Mouse (Mus musculus): ENCODE results near the gene Snapc4. TPM values are rescaled to one million over a fixed set of nuclear protein-coding genes. Genes with fewer than 3 reads are reported as not detected.
"Not testable (repeated sequence)": the region's sequence is repeated elsewhere in the genome, so short reads cannot be mapped to it uniquely, and the experiment has no call there.

The Snapc4 gene
- polyA plus RNA-seq, 1 experiment = not detected

- TF ChIP-seq CTCF (IDR thresholded peaks at IDR 0.05; ENCODE audit: insufficient read depth, low read depth, low read length) (no peak), POLR2A (IDR thresholded peaks at IDR 0.05; ENCODE audit: insufficient read depth, low read depth, low read length) (no peak)
- H3K4me3 ChIP-seq (ENCODE audit: insufficient read depth, low read depth, low read length) = no peak overlapping the region
- no peak overlapping the region for H3K27ac ChIP-seq (ENCODE audit: insufficient read depth, low read depth, low read length)
- peaks cover 15% of the 10 kb centered on the region for H3K4me1 ChIP-seq (ENCODE audit: control insufficient read depth, insufficient read depth, low read length)
- 78% methylated on average over 3 of the region's 3 CpGs for WGBS
These were observed 10.5 kb upstream of the Snapc4 start for GRCm38 (mm10) chr2:26390954-26391353.

GRCm38 (mm10) chr2:26389154-26389690 is 8.8 kb upstream of the Snapc4 start, which contains the start of the genes Entr1 and Pmpca:
Gene Entr1, minus strand, starts transcription at chr2:26389316.
Gene Pmpca, plus strand, starts transcription at chr2:26389339.
- H3K4me3 ChIP-seq (ENCODE audit: insufficient read depth, low read depth, low read length) = peak within 1 kb of the TSS; percentile 73
- under 1% methylated on average over 58 of the region's 60 CpGs for WGBS
- no peak for TF ChIP-seq CTCF (IDR thresholded peaks at IDR 0.05; ENCODE audit: insufficient read depth, low read depth, low read length)
- TF ChIP-seq POLR2A (IDR thresholded peaks at IDR 0.05; ENCODE audit: insufficient read depth, low read depth, low read length) = peak; percentile 87

GRCm38 (mm10) chr2:26388682-26389153 is 8.3 kb upstream of the Snapc4 start:
- no peak overlapping the region for H3K27ac ChIP-seq (ENCODE audit: insufficient read depth, low read depth, low read length)

More at GRCm38 (mm10) chr2:26389154-26389690, 8.8 kb upstream of the Snapc4 start, which contains the start of the genes Entr1 and Pmpca:
- Histone ChIP-seq H3K27ac (ENCODE audit: insufficient read depth, low read depth, low read length) (no peak within 1 kb of the TSS), H3K4me1 (ENCODE audit: control insufficient read depth, insufficient read depth, low read length) (peaks cover 15% of the 10 kb centered on the region)

GRCm38 (mm10) chr2:26387713-26388112 is 7.3 kb upstream of the Snapc4 start:
- WGBS = 80% methylated on average over 3 of the region's 3 CpGs
- Histone ChIP-seq H3K4me1 (ENCODE audit: control insufficient read depth, insufficient read depth, low read length) (peaks cover 15% of the 10 kb centered on the region), H3K4me3 (ENCODE audit: insufficient read depth, low read depth, low read length) (no peak overlapping the region), H3K27ac (ENCODE audit: insufficient read depth, low read depth, low read length) (no peak overlapping the region)
- no peak for TF ChIP-seq POLR2A (IDR thresholded peaks at IDR 0.05; ENCODE audit: insufficient read depth, low read depth, low read length)
- TF ChIP-seq CTCF (IDR thresholded peaks at IDR 0.05; ENCODE audit: insufficient read depth, low read depth, low read length) = no peak

More at GRCm38 (mm10) chr2:26388682-26389153, 8.3 kb upstream of the Snapc4 start:
- peak overlapping the region; percentile 73 for H3K4me3 ChIP-seq (ENCODE audit: insufficient read depth, low read depth, low read length)
- TF ChIP-seq POLR2A (IDR thresholded peaks at IDR 0.05; ENCODE audit: insufficient read depth, low read depth, low read length) (no peak), CTCF (IDR thresholded peaks at IDR 0.05; ENCODE audit: insufficient read depth, low read depth, low read length) (no peak)
- H3K4me1 ChIP-seq (ENCODE audit: control insufficient read depth, insufficient read depth, low read length) = peaks cover 15% of the 10 kb centered on the region
- WGBS = under 1% methylated on average over 45 of the region's 45 CpGs

- 32% methylated on average over 6 of the region's 6 CpGs for WGBS
These were observed 418 bp upstream of the Snapc4 start for GRCm38 (mm10) chr2:26380871-26381270.

GRCm38 (mm10) chr2:26372396-26372795 is 8.1 kb downstream of the Snapc4 start:
- no peak overlapping the region for H3K27ac ChIP-seq (ENCODE audit: insufficient read depth, low read depth, low read length)
- TF ChIP-seq CTCF (IDR thresholded peaks at IDR 0.05; ENCODE audit: insufficient read depth, low read depth, low read length) (no peak), POLR2A (IDR thresholded peaks at IDR 0.05; ENCODE audit: insufficient read depth, low read depth, low read length) (no peak)
- H3K4me1 ChIP-seq (ENCODE audit: control insufficient read depth, insufficient read depth, low read length) = no peaks in the 10 kb centered on the region
- WGBS = 94% methylated on average over 8 of the region's 8 CpGs
- H3K4me3 ChIP-seq (ENCODE audit: insufficient read depth, low read depth, low read length) = no peak overlapping the region

More at GRCm38 (mm10) chr2:26380871-26381270, 418 bp upstream of the Snapc4 start:
- H3K4me3 ChIP-seq (ENCODE audit: insufficient read depth, low read depth, low read length) = peak overlapping the region; percentile 58
- H3K27ac ChIP-seq (ENCODE audit: insufficient read depth, low read depth, low read length); H3K4me1 ChIP-seq (ENCODE audit: control insufficient read depth, insufficient read depth, low read length): not testable (repeated sequence)

- no peak overlapping the region for H3K27ac ChIP-seq (ENCODE audit: insufficient read depth, low read depth, low read length)
- H3K4me1 ChIP-seq (ENCODE audit: control insufficient read depth, insufficient read depth, low read length) = no peaks in the 10 kb centered on the region
- TF ChIP-seq POLR2A (IDR thresholded peaks at IDR 0.05; ENCODE audit: insufficient read depth, low read depth, low read length) (no peak), CTCF (IDR thresholded peaks at IDR 0.05; ENCODE audit: insufficient read depth, low read depth, low read length) (no peak)
- 75% methylated on average over 1 of the region's 1 CpGs for WGBS
- H3K4me3 ChIP-seq (ENCODE audit: insufficient read depth, low read depth, low read length) = no peak overlapping the region
These were observed 11.9 kb downstream of the Snapc4 start for GRCm38 (mm10) chr2:26368572-26368971.

GRCm38 (mm10) chr2:26367911-26368310 is 12.5 kb downstream of the Snapc4 start:
- TF ChIP-seq POLR2A (IDR thresholded peaks at IDR 0.05; ENCODE audit: insufficient read depth, low read depth, low read length) = no peak
- TF ChIP-seq CTCF (IDR thresholded peaks at IDR 0.05; ENCODE audit: insufficient read depth, low read depth, low read length) = no peak
- WGBS = 94% methylated on average over 6 of the region's 6 CpGs

GRCm38 (mm10) chr2:26364738-26365465 is 15.6 kb downstream of the Snapc4 start:
- TF ChIP-seq CTCF (IDR thresholded peaks at IDR 0.05; ENCODE audit: insufficient read depth, low read depth, low read length) (no peak), POLR2A (IDR thresholded peaks at IDR 0.05; ENCODE audit: insufficient read depth, low read depth, low read length) (no peak)
- H3K27ac ChIP-seq (ENCODE audit: insufficient read depth, low read depth, low read length) = no peak overlapping the region
- 54% methylated on average over 10 of the region's 10 CpGs for WGBS
- H3K4me3 ChIP-seq (ENCODE audit: insufficient read depth, low read depth, low read length) = no peak overlapping the region
- peaks cover 6% of the 10 kb centered on the region for H3K4me1 ChIP-seq (ENCODE audit: control insufficient read depth, insufficient read depth, low read length)

More at GRCm38 (mm10) chr2:26367911-26368310, 12.5 kb downstream of the Snapc4 start:
- no peak overlapping the region for H3K27ac ChIP-seq (ENCODE audit: insufficient read depth, low read depth, low read length)
- H3K4me3 ChIP-seq (ENCODE audit: insufficient read depth, low read depth, low read length) = no peak overlapping the region
- H3K4me1 ChIP-seq (ENCODE audit: control insufficient read depth, insufficient read depth, low read length) = no peaks in the 10 kb centered on the region

Measured in olfactory bulb, adult 2 months (tissue).